Mouse (Mus musculus) adrenal gland (tissue): ENCODE data around the gene Zfc3h1.

ENCODE experiments used
- intact Hi-C: fragments of 180-260 bp; cut with DNase I; formaldehyde crosslinking; loops from one replicate; pipeline ENCODE4 v1.15.1; 2025
- long read RNA-seq, 2 experiments: library from polyadenylated mRNA; unstranded; transcript quantifications; one replicate each; pipeline ENCODE4 v2.0.0; 2020; ENCODE audit warnings: borderline replicate concordance in 1 of 2; ENCODE audit not compliant: insufficient replicate concordance in 1 of 2

Gene Zfc3h1
- long read RNA-seq, experiment 1, partial matches to known transcripts, result 7 of 10 reads
- long read RNA-seq, experiment 1, other reads (novel, unspliced or antisense), result 3 of 10 reads
- long read RNA-seq, experiment 2, partial matches to known transcripts, result 9 of 12 reads
- long read RNA-seq, experiment 2, other reads (novel, unspliced or antisense), result 2 of 12 reads

DNA sequence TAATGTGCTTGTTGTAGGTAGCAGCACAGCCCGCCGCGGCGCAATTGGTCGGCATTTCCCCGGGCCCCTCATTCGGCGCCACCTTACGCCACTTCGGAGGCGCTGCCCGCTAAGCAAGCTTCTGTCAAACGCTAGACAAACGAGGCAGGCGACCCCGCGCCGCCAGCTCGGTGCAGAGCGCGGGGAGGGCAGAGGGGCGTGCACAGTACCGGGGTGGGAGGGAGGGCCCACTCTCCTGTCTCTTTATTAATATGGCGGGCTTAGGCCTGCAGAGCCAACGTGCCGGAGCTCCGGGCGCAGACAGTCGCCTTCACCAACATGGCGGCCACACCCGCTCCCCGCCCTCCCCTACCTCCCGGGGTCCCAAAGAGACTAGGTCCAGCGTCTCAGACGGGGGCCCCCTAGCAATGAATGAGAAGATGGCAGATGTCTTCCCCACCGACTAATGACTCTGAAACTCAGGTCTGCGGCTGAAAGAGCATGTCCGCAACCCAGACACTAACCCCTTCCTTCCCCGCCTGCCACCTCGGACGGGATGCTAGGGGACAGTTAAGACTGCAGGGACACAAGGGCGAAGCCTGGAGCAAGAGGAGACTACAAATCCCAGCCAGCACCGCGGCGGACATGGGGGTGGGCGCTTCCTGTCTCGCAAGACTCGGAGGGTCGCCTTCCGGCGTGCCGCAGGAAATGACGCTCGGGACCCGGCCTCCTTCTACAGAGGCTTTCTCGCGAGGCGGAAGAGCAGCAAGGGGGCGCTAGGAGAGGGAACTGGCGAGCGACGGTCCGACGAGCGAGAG, at the start of gene Zfc3h1, which contains the start of gene Thap2:
TSS of gene Zfc3h1 (plus strand) at position 739 of the 797 bp plus-strand sequence.
TSS of gene Thap2 (minus strand) at position 223 of the 797 bp plus-strand sequence.
- intact Hi-C loops, result loop anchor here (1.0 kb wide), 1 partner anchor 69 kb away; the partner anchor contains the start of gene Rab21

- intact Hi-C loops, result no loop called here
These were observed 47.9 kb upstream of the Zfc3h1 start for GRCm38 (mm10) chr10:115336901-115337300.

- intact Hi-C loops, result no loop called here
These were observed 44.9 kb upstream of the Zfc3h1 start for GRCm38 (mm10) chr10:115339820-115340328.

DNA sequence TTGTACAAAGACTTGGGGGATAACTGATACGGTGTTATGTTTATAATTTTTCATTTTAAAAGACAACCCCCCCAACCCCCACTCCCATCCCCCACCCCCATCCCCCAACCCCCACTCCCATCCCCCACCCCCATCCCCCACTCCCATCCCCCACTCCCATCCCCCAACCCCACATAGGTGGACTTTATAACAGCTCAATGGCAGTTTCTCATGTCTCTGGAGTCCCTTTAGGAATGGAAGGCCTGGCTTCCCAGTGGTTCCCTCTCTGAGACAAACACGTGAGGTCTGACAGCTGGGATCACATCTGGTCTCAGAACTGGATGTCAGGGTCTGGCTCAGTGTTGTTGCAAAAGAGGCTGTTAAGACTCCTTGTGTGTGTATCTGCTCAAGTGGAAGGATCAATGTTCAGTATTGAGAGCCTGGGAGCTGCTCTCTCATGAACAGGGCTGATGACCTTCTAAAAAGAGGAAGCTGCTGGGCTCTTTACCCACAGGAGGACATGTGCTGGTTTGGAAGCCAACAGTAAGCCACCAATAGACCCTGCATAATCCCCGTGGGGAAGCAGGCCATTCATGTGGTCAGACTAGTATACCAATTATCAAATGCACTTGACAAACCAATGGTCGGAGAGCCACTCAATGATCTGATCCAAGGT, 41.9 kb upstream of the Zfc3h1 start:
- intact Hi-C loops, result no loop called here

DNA sequence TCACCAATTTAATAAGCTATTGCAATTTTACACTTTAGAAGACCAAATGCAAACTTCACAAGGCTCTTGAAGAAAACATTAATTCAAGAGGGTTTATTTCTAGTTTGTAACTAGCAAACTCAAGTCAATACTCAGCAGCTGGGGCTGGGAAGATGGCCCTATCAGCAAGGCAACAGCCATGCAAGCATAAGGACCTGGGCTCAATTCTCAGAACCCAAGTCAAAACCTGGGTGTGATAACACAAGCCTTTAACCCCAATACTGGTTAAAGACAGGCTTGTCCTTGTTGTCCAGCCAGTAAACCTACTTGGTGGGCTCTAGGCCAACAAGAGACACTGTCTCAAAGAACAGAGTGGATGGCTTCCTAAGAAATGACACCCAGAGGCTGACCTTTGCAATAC, 38.3 kb upstream of the Zfc3h1 start:
- intact Hi-C loops, result no loop called here

- intact Hi-C loops, result no loop called here
These were observed 36.6 kb upstream of the Zfc3h1 start for GRCm38 (mm10) chr10:115348131-115348530.

DNA sequence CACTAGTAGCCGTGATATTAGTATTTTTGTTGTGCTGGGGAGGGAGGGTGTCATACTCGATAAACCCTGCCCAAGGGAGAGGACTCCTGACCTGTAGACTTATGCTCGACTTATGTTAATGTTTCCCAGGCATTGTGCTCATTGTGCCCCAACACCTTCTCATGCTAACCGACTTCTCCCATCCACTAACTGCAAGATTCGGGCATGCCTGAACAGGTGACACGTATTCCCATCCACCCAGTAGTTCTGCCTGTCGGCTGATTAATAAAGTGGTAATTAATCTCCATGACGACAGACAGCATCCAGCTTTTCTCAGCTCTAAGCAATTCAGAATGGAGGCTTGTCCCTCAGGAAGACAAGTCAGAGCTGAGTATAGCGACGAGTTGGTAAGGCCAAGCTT, 35.7 kb upstream of the Zfc3h1 start:
- intact Hi-C loops, result no loop called here

DNA sequence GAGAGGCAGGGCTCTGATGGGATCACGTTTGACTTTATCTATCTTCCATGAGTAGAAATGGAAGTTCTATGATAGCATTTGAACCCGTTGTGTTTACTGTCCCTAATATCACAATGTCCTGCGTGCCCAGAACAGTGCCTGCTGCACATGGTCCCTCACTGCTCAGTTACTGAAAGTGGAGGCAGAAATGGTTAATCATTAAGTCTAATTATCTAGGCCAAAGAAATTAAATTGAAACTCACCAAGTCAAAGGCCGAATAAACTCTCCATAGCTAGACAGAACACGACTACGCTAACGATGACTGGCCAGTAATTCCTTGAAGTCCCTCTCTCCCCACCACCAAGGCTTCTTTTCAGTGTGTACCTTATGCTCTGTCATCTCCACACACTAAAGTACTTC, 35.2 kb upstream of the Zfc3h1 start:
- intact Hi-C loops, result no loop called here

DNA sequence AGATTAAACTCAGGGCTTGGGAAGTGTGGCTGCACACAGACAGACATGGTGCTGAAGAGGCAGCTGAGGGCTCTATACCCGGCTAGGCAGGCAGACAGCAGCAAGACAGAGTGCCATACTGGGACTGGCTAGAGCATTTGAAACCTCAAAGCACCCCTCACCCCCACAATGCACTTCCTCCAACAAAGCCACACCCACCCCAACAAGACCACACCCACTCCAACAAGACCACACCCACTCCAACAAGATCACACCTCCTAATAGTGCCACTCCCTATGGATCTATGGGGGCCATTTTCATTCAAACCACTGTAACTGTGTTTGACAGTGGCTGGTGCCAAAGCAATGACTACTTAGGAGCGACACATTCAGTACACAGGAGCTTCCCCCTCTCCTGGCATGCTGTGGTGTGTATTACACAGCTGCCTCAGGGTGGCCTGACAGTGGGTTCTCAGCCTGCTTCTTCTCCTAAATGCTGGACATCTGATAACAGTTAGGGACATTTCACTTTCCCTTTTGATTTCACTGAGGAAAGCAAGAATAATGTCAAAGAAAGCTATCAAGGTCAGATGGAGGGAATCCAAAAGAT, 33.9 kb upstream of the Zfc3h1 start:
- intact Hi-C loops, result no loop called here

DNA sequence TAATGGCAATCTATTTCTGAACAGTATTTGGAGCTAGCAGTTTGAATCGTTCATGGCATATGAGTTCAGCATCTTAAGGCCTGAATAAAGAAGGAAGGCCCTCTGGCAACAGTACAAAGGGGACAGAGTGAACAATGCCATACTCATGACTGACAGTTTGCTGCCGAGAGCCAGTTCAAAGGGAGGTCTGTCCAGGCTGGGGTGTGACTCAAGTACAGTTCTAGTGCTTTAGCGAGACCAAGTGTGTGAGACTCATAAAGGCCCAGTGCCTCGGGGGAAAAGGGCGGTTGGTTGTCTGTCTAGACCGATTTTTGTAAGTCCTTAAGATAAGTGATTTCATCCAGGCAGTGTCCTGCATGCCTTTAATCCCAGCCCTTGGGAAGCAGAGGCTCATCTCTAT, 30.2 kb upstream of the Zfc3h1 start:
- intact Hi-C loops, result no loop called here

- intact Hi-C loops, result no loop called here
These were observed 29.7 kb upstream of the Zfc3h1 start for GRCm38 (mm10) chr10:115355016-115355415.

DNA sequence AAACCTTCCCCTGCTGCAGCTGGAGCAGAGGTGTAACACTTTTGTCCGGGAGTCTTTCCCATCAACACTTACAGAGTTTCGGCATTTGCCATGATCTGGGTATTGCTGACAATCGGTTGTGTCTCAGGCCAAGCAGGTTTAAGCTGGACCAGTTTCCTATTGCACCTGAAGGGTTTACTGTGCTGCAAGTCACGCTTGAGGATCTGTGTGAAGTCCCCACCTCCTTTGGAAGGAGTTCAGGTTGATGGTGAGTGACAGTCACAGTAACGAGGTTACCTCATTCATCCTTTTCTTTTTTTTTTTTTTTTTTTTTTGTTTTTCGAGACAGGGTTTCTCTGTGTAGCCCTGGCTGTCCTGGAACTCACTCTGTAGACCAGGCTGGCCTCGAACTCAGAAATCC, 28.7 kb upstream of the Zfc3h1 start:
- intact Hi-C loops, result no loop called here

GRCm38 (mm10) chr10:115358216-115358919, 26.4 kb upstream of the Zfc3h1 start:
- intact Hi-C loops, result no loop called here

- intact Hi-C loops, result no loop called here
These were observed 25.7 kb upstream of the Zfc3h1 start for GRCm38 (mm10) chr10:115359066-115359465.

DNA sequence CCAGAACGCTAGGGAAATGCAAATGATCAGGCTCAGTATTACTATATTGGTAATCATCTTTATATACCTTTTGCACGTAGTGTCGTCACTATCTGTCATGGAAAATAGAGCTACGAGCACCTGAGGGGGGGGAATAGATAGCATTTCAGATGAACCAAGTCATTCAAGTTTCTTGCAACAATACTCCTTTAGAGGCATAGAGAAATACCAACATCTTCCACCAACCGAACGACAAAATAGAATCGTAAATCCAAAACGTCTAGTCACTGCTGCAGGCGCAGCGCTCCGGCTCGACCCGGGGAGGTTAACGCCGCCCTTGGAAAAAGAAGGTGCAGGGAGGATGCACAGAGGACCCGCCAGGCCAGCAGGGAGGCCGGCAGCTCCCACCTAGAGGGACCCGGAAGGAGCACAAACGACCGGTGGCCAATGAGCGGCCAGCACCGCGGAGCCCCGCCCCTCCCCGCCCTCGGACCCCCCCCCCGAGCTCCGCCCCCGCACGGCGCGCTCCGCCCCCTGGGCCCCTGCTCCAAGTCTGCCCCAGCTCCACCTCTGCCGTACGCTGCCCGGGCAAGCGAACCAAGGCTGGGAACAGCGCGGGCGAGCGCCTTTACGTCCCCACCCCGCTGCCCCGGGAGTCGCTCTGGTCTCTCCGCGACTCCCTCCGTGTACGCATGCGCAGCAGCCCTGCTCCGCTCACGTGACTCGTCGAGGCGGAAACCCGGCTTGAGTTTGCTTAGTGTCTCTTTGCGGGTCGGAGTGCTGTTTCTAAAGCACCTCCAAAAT, 22.7 kb upstream of the Zfc3h1 start, which contains the start of gene Tmem19:
TSS of gene Tmem19 (minus strand) at position 662 of the 783 bp plus-strand sequence.
- intact Hi-C loops, result loop anchor here (2.0 kb wide), 1 partner anchor 21 kb away; no protein-coding TSS in a partner anchor

GRCm38 (mm10) chr10:115362623-115362964, 22.2 kb upstream of the Zfc3h1 start:
- intact Hi-C loops, result loop anchor here (2.0 kb wide), 1 partner anchor 20 kb away; no protein-coding TSS in a partner anchor

DNA sequence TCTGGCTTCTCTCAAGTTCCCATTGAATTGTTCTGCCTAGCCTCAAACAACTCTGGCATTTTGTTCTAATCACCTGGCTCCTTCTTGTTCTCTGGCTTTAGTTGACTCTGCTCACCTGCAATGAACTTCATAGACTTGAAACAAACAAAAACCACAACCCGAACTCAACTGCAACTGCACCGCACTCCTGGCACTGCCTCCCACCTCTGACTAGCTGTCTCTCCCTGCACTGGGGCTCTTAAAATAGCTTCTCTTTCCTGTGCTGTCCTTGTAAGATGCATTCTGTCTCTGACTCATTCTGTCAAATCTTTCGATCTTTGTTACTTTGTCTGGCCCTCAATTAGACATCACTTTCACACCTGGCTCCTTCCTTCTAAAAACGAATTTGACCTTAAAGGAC, 21.6 kb upstream of the Zfc3h1 start:
- intact Hi-C loops, result loop anchor here (2.0 kb wide), 1 partner anchor 20 kb away; no protein-coding TSS in a partner anchor

DNA sequence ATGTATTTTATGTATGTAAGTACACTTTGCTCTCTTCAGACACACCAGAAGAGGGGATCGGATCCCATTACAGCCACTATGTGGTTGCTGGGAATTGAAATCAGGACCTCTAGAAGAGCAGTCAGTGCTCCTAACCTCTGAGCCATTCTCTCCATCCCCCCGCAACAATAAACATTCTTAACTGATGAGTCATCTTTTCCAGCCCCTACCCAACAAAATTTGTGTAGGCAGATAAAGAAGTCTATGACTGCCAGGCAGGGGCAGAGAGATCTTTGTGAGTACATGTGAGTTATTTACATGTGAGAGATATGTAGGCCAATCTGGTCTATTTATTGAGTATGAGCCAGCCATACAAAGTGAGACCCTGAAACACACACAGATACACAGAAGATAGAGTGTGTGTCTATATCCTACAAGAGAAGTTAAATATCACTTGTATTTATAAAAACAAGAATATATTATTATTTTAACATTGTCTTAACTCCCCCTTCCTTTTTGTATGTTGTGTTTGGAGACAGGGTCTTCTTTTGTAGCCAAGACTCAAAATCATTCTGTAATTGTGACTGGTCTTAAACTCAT, 3.2 kb upstream of the Zfc3h1 start:
- intact Hi-C loops, result loop anchor here (2.0 kb wide), 1 partner anchor 19 kb away; the partner anchor contains the start of gene Tmem19

GRCm38 (mm10) chr10:115382846-115383643, 1.7 kb upstream of the Zfc3h1 start:
- intact Hi-C loops, result loop anchor here (2.0 kb wide), 1 partner anchor 20 kb away; the partner anchor contains the start of gene Tmem19
